Mouse (Mus musculus) hindbrain, embryonic 14.5 days (tissue): ENCODE data around the gene Med18. TPM values are rescaled to one million over a fixed set of nuclear protein-coding genes. Genes with fewer than 3 reads are reported as not detected.

ENCODE experiments used
- ATAC-seq: fragments of 200-750 bp; cut with Nextera tagmentation; 2 replicates; pipeline ENCODE4 v1.8.0; 2017; ENCODE audit warnings: moderate number of reproducible peaks, mild to moderate bottlenecking, moderate TSS enrichment, moderate library complexity; ENCODE audit not compliant: low FRiP score
- DNase-seq: peaks from one replicate; pipeline ENCODE4 v3.0.0-alpha.2; 2015; ENCODE audit warnings: low spot score
- H3K27ac ChIP-seq: fragments of 300-500 bp; sonication (generic); 2 replicates; pipeline ENCODE4 v1.5.1; 2014; ENCODE audit warnings: mild to moderate bottlenecking, moderate library complexity
- H3K27me3 ChIP-seq: fragments of 300-500 bp; sonication (generic); 2 replicates; pipeline ENCODE4 v1.6.1; 2014; ENCODE audit warnings: mild to moderate bottlenecking, low read length, mixed read lengths; ENCODE audit not compliant: control insufficient read depth, insufficient read depth
- H3K36me3 ChIP-seq: fragments of 300-500 bp; sonication (generic); replicated peaks from 2 replicates; pipeline ENCODE4 v1.6.1; 2014; ENCODE audit not compliant: control insufficient read depth, insufficient read depth
- H3K4me1 ChIP-seq: fragments of 300-500 bp; sonication (generic); replicated peaks from 2 replicates; pipeline ENCODE4 v1.6.1; 2014; ENCODE audit warnings: antibody characterized with exemption, low read length, mixed read lengths; ENCODE audit not compliant: control insufficient read depth, insufficient read depth
- H3K4me2 ChIP-seq: fragments of 300-500 bp; sonication (generic); replicated peaks from 2 replicates; pipeline ENCODE4 v1.6.1; 2014; ENCODE audit warnings: mild to moderate bottlenecking, moderate library complexity
- H3K4me3 ChIP-seq: fragments of 300-500 bp; sonication (generic); replicated peaks from 2 replicates; pipeline ENCODE4 v1.5.1; 2014; ENCODE audit warnings: mild to moderate bottlenecking, low read length
- H3K9ac ChIP-seq: fragments of 300-500 bp; sonication (generic); 2 replicates; pipeline ENCODE4 v1.6.1; 2014
- H3K9me3 ChIP-seq: fragments of 300-500 bp; sonication (generic); 2 replicates; pipeline ENCODE4 v1.6.1; 2016; ENCODE audit warnings: low read length; ENCODE audit not compliant: control insufficient read depth
- WGBS: fragments of 180-500 bp; shearing (Covaris S2); extraction: QIAGEN DNeasy Blood & Tissue Kit; methylation state at CpG from one replicate; pipeline ENCODE4 v1.1.7; 2014; 5-methylcytosine and 5-hydroxymethylcytosine counted together
- polyA plus RNA-seq: library from polyadenylated mRNA; unstranded; fragments of >200 nt; fragmentation: Nextera tagmentation; extraction: Ambion mirVana; gene quantifications from 2 replicates; pipeline ENCODE4 v1.2.1, GENCODE M21; 2014

Med18 gene
- polyA plus RNA-seq, 1 experiment from 2014 or later, result 10.7 TPM

GRCm38 (mm10) chr4:132464255-132464613 is 513 bp upstream of the Med18 start:
- Histone ChIP-seq H3K9ac (peak overlapping the region; percentile 76), H3K27me3 (no peaks in the 10 kb centered on the region), H3K4me3 (peak overlapping the region; percentile 72), H3K4me2 (peak overlapping the region; percentile 72), H3K9me3 (no peaks in the 10 kb centered on the region), H3K4me1 (peaks cover 12% of the 10 kb centered on the region), H3K36me3 (peaks cover 19% of the 10 kb centered on the region), H3K27ac (no peak overlapping the region)
- DNase-seq (no peak), ATAC-seq (no peak)
- under 1% methylated on average over 5 of the region's 5 CpGs for WGBS

GRCm38 (mm10) chr4:132462836-132463235 is 885 bp downstream of the Med18 start:
- H3K4me2 ChIP-seq, result peak overlapping the region; percentile 72
- H3K9ac ChIP-seq, result peak overlapping the region; percentile 76
- peaks cover 12% of the 10 kb centered on the region for H3K4me1 ChIP-seq
- no peaks in the 10 kb centered on the region for H3K9me3 ChIP-seq
- 13% methylated on average over 11 of the region's 11 CpGs for WGBS
- DNase-seq, result no peak
- H3K4me3 ChIP-seq, result peak overlapping the region; percentile 72
- no peak overlapping the region for H3K27ac ChIP-seq
- no peaks in the 10 kb centered on the region for H3K27me3 ChIP-seq
- H3K36me3 ChIP-seq, result peaks cover 33% of the 10 kb centered on the region
- no peak for ATAC-seq

GRCm38 (mm10) chr4:132460225-132460624 is 3.5 kb downstream of the Med18 start:
- no peak for DNase-seq
- no peaks in the 10 kb centered on the region for H3K27me3 ChIP-seq
- H3K36me3 ChIP-seq, result peaks cover 43% of the 10 kb centered on the region
- no peak overlapping the region for H3K9ac ChIP-seq
- peaks cover 12% of the 10 kb centered on the region for H3K4me1 ChIP-seq
- ATAC-seq, result no peak
- H3K27ac ChIP-seq, result no peak overlapping the region
- 91% methylated on average over 8 of the region's 8 CpGs for WGBS
- no peak overlapping the region for H3K4me2 ChIP-seq
- no peaks in the 10 kb centered on the region for H3K9me3 ChIP-seq
- H3K4me3 ChIP-seq, result no peak overlapping the region

- H3K27me3 ChIP-seq, result no peaks in the 10 kb centered on the region
- 96% methylated on average over 6 of the region's 6 CpGs for WGBS
- no peak for ATAC-seq
Measured at GRCm38 (mm10) chr4:132455561-132455960, 8.2 kb downstream of the Med18 start.

GRCm38 (mm10) chr4:132455146-132455545 is 8.6 kb downstream of the Med18 start:
- no peak for DNase-seq
- no peak overlapping the region for H3K9ac ChIP-seq
- H3K27ac ChIP-seq, result no peak overlapping the region
- peaks cover 33% of the 10 kb centered on the region for H3K36me3 ChIP-seq
- no peaks in the 10 kb centered on the region for H3K4me1 ChIP-seq
- no peaks in the 10 kb centered on the region for H3K9me3 ChIP-seq
- H3K4me3 ChIP-seq, result no peak overlapping the region
- 82% methylated on average over 3 of the region's 3 CpGs for WGBS
- no peak overlapping the region for H3K4me2 ChIP-seq
- no peak for ATAC-seq
- H3K27me3 ChIP-seq, result no peaks in the 10 kb centered on the region

More at GRCm38 (mm10) chr4:132455561-132455960, 8.2 kb downstream of the Med18 start:
- H3K9ac ChIP-seq, result no peak overlapping the region
- no peaks in the 10 kb centered on the region for H3K4me1 ChIP-seq
- H3K36me3 ChIP-seq, result peaks cover 38% of the 10 kb centered on the region
- DNase-seq, result no peak
- no peak overlapping the region for H3K4me2 ChIP-seq
- H3K27ac ChIP-seq, result no peak overlapping the region
- H3K9me3 ChIP-seq, result no peaks in the 10 kb centered on the region
- H3K4me3 ChIP-seq, result no peak overlapping the region

GRCm38 (mm10) chr4:132454216-132454615 is 9.5 kb downstream of the Med18 start:
- Histone ChIP-seq H3K9me3 (no peaks in the 10 kb centered on the region), H3K4me1 (no peaks in the 10 kb centered on the region), H3K4me3 (no peak overlapping the region), H3K27ac (no peak overlapping the region), H3K27me3 (no peaks in the 10 kb centered on the region), H3K36me3 (peaks cover 24% of the 10 kb centered on the region), H3K4me2 (no peak overlapping the region), H3K9ac (no peak overlapping the region)
- no peak for DNase-seq
- WGBS, result 77% methylated on average over 6 of the region's 6 CpGs
- ATAC-seq, result no peak

GRCm38 (mm10) chr4:132449778-132450177 is 13.9 kb downstream of the Med18 start:
- Histone ChIP-seq H3K4me3 (no peak overlapping the region), H3K9ac (no peak overlapping the region), H3K27me3 (no peaks in the 10 kb centered on the region), H3K9me3 (no peaks in the 10 kb centered on the region), H3K4me2 (no peak overlapping the region), H3K27ac (no peak overlapping the region), H3K36me3 (no peaks in the 10 kb centered on the region), H3K4me1 (no peaks in the 10 kb centered on the region)
- no peak for DNase-seq
- 90% methylated on average over 3 of the region's 3 CpGs for WGBS
- ATAC-seq, result no peak

GRCm38 (mm10) chr4:132446105-132446504 is 17.6 kb downstream of the Med18 start:
- H3K4me2 ChIP-seq, result no peak overlapping the region
- ATAC-seq, result no peak
- H3K27me3 ChIP-seq, result no peaks in the 10 kb centered on the region
- 82% methylated on average over 12 of the region's 12 CpGs for WGBS
- DNase-seq, result no peak
- H3K4me3 ChIP-seq, result no peak overlapping the region
- no peaks in the 10 kb centered on the region for H3K9me3 ChIP-seq
- no peak overlapping the region for H3K9ac ChIP-seq
- H3K27ac ChIP-seq, result no peak overlapping the region
- H3K36me3 ChIP-seq, result no peaks in the 10 kb centered on the region
- H3K4me1 ChIP-seq, result no peaks in the 10 kb centered on the region

- H3K4me1 ChIP-seq, result no peaks in the 10 kb centered on the region
- H3K9me3 ChIP-seq, result no peaks in the 10 kb centered on the region
- H3K4me3 ChIP-seq, result no peak overlapping the region
- H3K9ac ChIP-seq, result no peak overlapping the region
- ATAC-seq (no peak), DNase-seq (no peak)
- no peak overlapping the region for H3K4me2 ChIP-seq
- H3K27me3 ChIP-seq, result no peaks in the 10 kb centered on the region
- no peaks in the 10 kb centered on the region for H3K36me3 ChIP-seq
- WGBS, result 85% methylated on average over 8 of the region's 8 CpGs
- H3K27ac ChIP-seq, result no peak overlapping the region
Measured at GRCm38 (mm10) chr4:132444516-132444915, 19.2 kb downstream of the Med18 start.

- DNase-seq (no peak), ATAC-seq (no peak)
- Histone ChIP-seq H3K9me3 (no peaks in the 10 kb centered on the region), H3K27ac (no peak overlapping the region), H3K27me3 (no peaks in the 10 kb centered on the region), H3K4me3 (no peak overlapping the region), H3K36me3 (no peaks in the 10 kb centered on the region), H3K9ac (no peak overlapping the region), H3K4me2 (no peak overlapping the region), H3K4me1 (no peaks in the 10 kb centered on the region)
- WGBS, result 16% methylated on average over 11 of the region's 11 CpGs
Measured at GRCm38 (mm10) chr4:132437857-132438256, 25.9 kb downstream of the Med18 start.
